Mouse (Mus musculus) E14TG2a.4 (cell line): ENCODE data around the gene Gys1.

ENCODE experiments used
- CTCF ChIP-seq: conservative IDR thresholded peaks from 2 replicates; pipeline ENCODE4 v1.5.1; 2014; ENCODE audit warnings: low read length
- NANOG ChIP-seq: IDR thresholded peaks from 2 replicates; pipeline ENCODE4 v1.6.1; 2014; ENCODE audit warnings: borderline replicate concordance, low read length, mixed read lengths
- POU5F1 ChIP-seq: IDR thresholded peaks from 2 replicates; pipeline ENCODE4 v1.6.1; 2014; ENCODE audit warnings: low read length, borderline replicate concordance

- TF ChIP-seq CTCF (no peak), POU5F1 (no peak), NANOG (no peak)
These were observed 46.8 kb downstream of the Gys1 start, which contains the start of gene Tulp2 for GRCm38 (mm10) chr7:45481374-45481927.
